Mouse (Mus musculus): Measurements from ENCODE around the gene Frmd4a.

- TF ChIP-seq CTCF (IDR thresholded peaks at IDR 0.05; ENCODE audit: low read depth, low read length) (no peak), GATA1 (IDR thresholded peaks at IDR 0.05; ENCODE audit: borderline replicate concordance, low read length) (no peak), GATA2 (IDR thresholded peaks at IDR 0.05; ENCODE audit: borderline replicate concordance, low read depth, low read length) (no peak)
These were observed 448.6 kb downstream of the Frmd4a start for GRCm38 (mm10) chr2:4466084-4466483.

All from G1E (cell line).